Mouse (Mus musculus): Measurements from ENCODE around the gene Gm13283. TPM values are rescaled to one million over a fixed set of nuclear protein-coding genes. Genes with fewer than 3 reads are reported as not detected.

Gene Gm13283
- polyA plus RNA-seq, 1 experiment from 2014 or later = 0.32 TPM

Other genes starting within 250 kb of the Gm13283 start
- not detected in 2 replicates for gene Ifnb1, start 237.3 kb upstream of the Gm13283 start, polyA plus RNA-seq (2016; fragmentation: Nextera tagmentation; extraction: Ambion mirVana)
- gene Ifna15, start 201.9 kb upstream of the Gm13283 start, polyA plus RNA-seq (2016; fragmentation: Nextera tagmentation; extraction: Ambion mirVana) = not detected in 2 replicates
- gene Ifna14, start 188.3 kb upstream of the Gm13283 start, polyA plus RNA-seq (2016; fragmentation: Nextera tagmentation; extraction: Ambion mirVana) = not detected in 2 replicates
- gene Ifna9, start 167.7 kb upstream of the Gm13283 start, polyA plus RNA-seq (2016; fragmentation: Nextera tagmentation; extraction: Ambion mirVana) = not detected in 2 replicates
- not detected in 2 replicates for gene Ifna12, start 156.7 kb upstream of the Gm13283 start, polyA plus RNA-seq (2016; fragmentation: Nextera tagmentation; extraction: Ambion mirVana)
- not detected in 2 replicates for gene C87499, start 125.7 kb upstream of the Gm13283 start, polyA plus RNA-seq (2016; fragmentation: Nextera tagmentation; extraction: Ambion mirVana)
- gene Ifna13, start 115.7 kb upstream of the Gm13283 start, polyA plus RNA-seq (2016; fragmentation: Nextera tagmentation; extraction: Ambion mirVana) = not detected in 2 replicates
- gene Ifna16, start 83.2 kb upstream of the Gm13283 start, polyA plus RNA-seq (2016; fragmentation: Nextera tagmentation; extraction: Ambion mirVana) = not detected in 2 replicates
- gene Ifna2, start 76.2 kb upstream of the Gm13283 start, polyA plus RNA-seq (2016; fragmentation: Nextera tagmentation; extraction: Ambion mirVana) = not detected in 2 replicates
- not detected in 2 replicates for gene Ifnab, start 68.8 kb upstream of the Gm13283 start, polyA plus RNA-seq (2016; fragmentation: Nextera tagmentation; extraction: Ambion mirVana)
- gene Gm26566, start 38.3 kb upstream of the Gm13283 start, polyA plus RNA-seq (2016; fragmentation: Nextera tagmentation; extraction: Ambion mirVana) = 0.80 and 1.1 TPM in 2 replicates
- 95.6 and 111 TPM in 2 replicates for gene Klhl9, start 37.7 kb upstream of the Gm13283 start, polyA plus RNA-seq (2016; fragmentation: Nextera tagmentation; extraction: Ambion mirVana)
- gene Gm13271, start 5.3 kb upstream of the Gm13283 start, polyA plus RNA-seq (2016; fragmentation: Nextera tagmentation; extraction: Ambion mirVana) = not detected in 2 replicates
- 0.29 TPM in 1 of 2 replicates, not detected in the other for gene Gm13290, start 13.7 kb downstream of the Gm13283 start, polyA plus RNA-seq (2016; fragmentation: Nextera tagmentation; extraction: Ambion mirVana)
- not detected in 2 replicates for gene Gm13289, start 16.8 kb downstream of the Gm13283 start, polyA plus RNA-seq (2016; fragmentation: Nextera tagmentation; extraction: Ambion mirVana)
- not detected in 2 replicates for gene Gm13272, start 19.7 kb downstream of the Gm13283 start, polyA plus RNA-seq (2016; fragmentation: Nextera tagmentation; extraction: Ambion mirVana)
- 0.51 TPM in 1 of 2 replicates, not detected in the other for gene Ifnz, start 22.0 kb downstream of the Gm13283 start, polyA plus RNA-seq (2016; fragmentation: Nextera tagmentation; extraction: Ambion mirVana)
- not detected in 2 replicates for gene Gm13276, start 25.6 kb downstream of the Gm13283 start, polyA plus RNA-seq (2016; fragmentation: Nextera tagmentation; extraction: Ambion mirVana)
- gene Gm13277, start 28.5 kb downstream of the Gm13283 start, polyA plus RNA-seq (2016; fragmentation: Nextera tagmentation; extraction: Ambion mirVana) = not detected in 2 replicates
- not detected in 2 replicates for gene Gm13278, start 31.4 kb downstream of the Gm13283 start, polyA plus RNA-seq (2016; fragmentation: Nextera tagmentation; extraction: Ambion mirVana)
- 0.34 TPM in 1 of 2 replicates, not detected in the other for gene Gm13275, start 34.4 kb downstream of the Gm13283 start, polyA plus RNA-seq (2016; fragmentation: Nextera tagmentation; extraction: Ambion mirVana)
- not detected in 2 replicates for gene Gm13279, start 37.3 kb downstream of the Gm13283 start, polyA plus RNA-seq (2016; fragmentation: Nextera tagmentation; extraction: Ambion mirVana)
- 0.62 TPM in 1 of 2 replicates, not detected in the other for gene Gm13285, start 39.5 kb downstream of the Gm13283 start, polyA plus RNA-seq (2016; fragmentation: Nextera tagmentation; extraction: Ambion mirVana)
- gene Gm13287, start 43.1 kb downstream of the Gm13283 start, polyA plus RNA-seq (2016; fragmentation: Nextera tagmentation; extraction: Ambion mirVana) = not detected in 2 replicates
- 0.09 TPM in 1 of 2 replicates, not detected in the other for gene Gm13288, start 45.4 kb downstream of the Gm13283 start, polyA plus RNA-seq (2016; fragmentation: Nextera tagmentation; extraction: Ambion mirVana)
- not detected in 2 replicates for gene Ifna7, start 56.1 kb downstream of the Gm13283 start, polyA plus RNA-seq (2016; fragmentation: Nextera tagmentation; extraction: Ambion mirVana)
- gene Ifna11, start 59.8 kb downstream of the Gm13283 start, polyA plus RNA-seq (2016; fragmentation: Nextera tagmentation; extraction: Ambion mirVana) = not detected in 2 replicates
- gene Ifna6, start 67.3 kb downstream of the Gm13283 start, polyA plus RNA-seq (2016; fragmentation: Nextera tagmentation; extraction: Ambion mirVana) = not detected in 2 replicates
- gene Ifna5, start 75.4 kb downstream of the Gm13283 start, polyA plus RNA-seq (2016; fragmentation: Nextera tagmentation; extraction: Ambion mirVana) = not detected in 2 replicates
- not detected in 2 replicates for gene Ifna4, start 81.7 kb downstream of the Gm13283 start, polyA plus RNA-seq (2016; fragmentation: Nextera tagmentation; extraction: Ambion mirVana)
- not detected in 2 replicates for gene Ifna1, start 90.0 kb downstream of the Gm13283 start, polyA plus RNA-seq (2016; fragmentation: Nextera tagmentation; extraction: Ambion mirVana)
- not detected in 2 replicates for gene Ifne, start 120.1 kb downstream of the Gm13283 start, polyA plus RNA-seq (2016; fragmentation: Nextera tagmentation; extraction: Ambion mirVana)